Mouse (Mus musculus) small intestine, adult 2 months (tissue): ENCODE results near the gene Acot4.

Source experiments
- CTCF ChIP-seq: fragments of 200-500 bp; IDR thresholded peaks from 2 replicates; pipeline ENCODE4 v1.5.1; 2012; ENCODE audit warnings: low read depth, mild to moderate bottlenecking, control low read depth, inconsistent platforms, low read length, moderate library complexity, mixed read lengths; ENCODE audit not compliant: insufficient replicate concordance, insufficient read length; ENCODE audit errors: extremely low read depth
- POLR2A ChIP-seq: fragments of 200-500 bp; IDR thresholded peaks from 2 replicates; pipeline ENCODE4 v1.6.1; 2012; ENCODE audit warnings: low read depth, mild to moderate bottlenecking, control low read depth, inconsistent platforms, low read length, moderate library complexity

- TF ChIP-seq POLR2A (no peak), CTCF (no peak)
Measured at GRCm38 (mm10) chr12:84084581-84084980, 46.4 kb downstream of the Acot4 start.
